Mouse (Mus musculus): ENCODE results near the gene Crcp. TPM values are rescaled to one million over a fixed set of nuclear protein-coding genes. Genes with fewer than 3 reads are reported as not detected.

Crcp gene
- total RNA-seq (2021) = 10 to 100 TPM; 16.0 to 16.4 TPM
- long read RNA-seq, experiment 1, transcript Crcp-201 (6 exons, 1,492 nt) = major isoform, 18 of 21 reads
- long read RNA-seq, experiment 1, partial matches to known transcripts = 0 of 21 reads
- long read RNA-seq, experiment 1, other reads (novel, unspliced or antisense) = 2 of 21 reads
- long read RNA-seq, experiment 2, transcript Crcp-201 (6 exons, 1,492 nt) = major isoform, 21 of 29 reads
- long read RNA-seq, experiment 2, partial matches to known transcripts = 0 of 29 reads
- long read RNA-seq, experiment 2, other reads (novel, unspliced or antisense) = 4 of 29 reads

GRCm38 (mm10) chr5:130029142-130029897, at the start of gene Crcp, which contains the start of gene Asl:
TSS of gene Crcp (plus strand) at chr5:130029290.
TSS of gene Asl (minus strand) at chr5:130029247.
- intact Hi-C loops (cut with DNase I) = no loop called here

GRCm38 (mm10) chr5:129980216-129980615, 48.9 kb upstream of the Crcp start:
- intact Hi-C loops (cut with DNase I) = no loop called here
- DNase-seq = no peak

More at GRCm38 (mm10) chr5:130029142-130029897, at the start of gene Crcp, which contains the start of gene Asl:
- DNase-seq = peak; percentile 69 to 75

- intact Hi-C loops (cut with DNase I) = no loop called here
Measured at GRCm38 (mm10) chr5:129989376-129989775, 39.7 kb upstream of the Crcp start.

GRCm38 (mm10) chr5:129991898-129992297, 37.2 kb upstream of the Crcp start:
- intact Hi-C loops (cut with DNase I) = no loop called here
- DNase-seq = no peak

More at GRCm38 (mm10) chr5:129989376-129989775, 39.7 kb upstream of the Crcp start:
- no peak for DNase-seq

- intact Hi-C loops (cut with DNase I) = no loop called here
Measured at GRCm38 (mm10) chr5:129993374-129993773, 35.7 kb upstream of the Crcp start.

GRCm38 (mm10) chr5:129994989-129995388, 34.1 kb upstream of the Crcp start:
- DNase-seq = no peak
- intact Hi-C loops (cut with DNase I) = loop anchor here (5.0 kb wide), 1 partner anchor 42 kb away; no protein-coding TSS in a partner anchor

More at GRCm38 (mm10) chr5:129993374-129993773, 35.7 kb upstream of the Crcp start:
- DNase-seq = no peak

- intact Hi-C loops (cut with DNase I) = loop anchor here (5.0 kb wide), 1 partner anchor 40 kb away; no protein-coding TSS in a partner anchor
- no peak for DNase-seq
Measured at GRCm38 (mm10) chr5:129997700-129998099, 31.4 kb upstream of the Crcp start.

GRCm38 (mm10) chr5:129999097-129999496, 30.0 kb upstream of the Crcp start:
- intact Hi-C loops (cut with DNase I) = loop anchor here (5.0 kb wide), 1 partner anchor 38 kb away; no protein-coding TSS in a partner anchor
- DNase-seq = no peak

GRCm38 (mm10) chr5:130000735-130001134, 28.4 kb upstream of the Crcp start:
- intact Hi-C loops (cut with DNase I) = no loop called here
- no peak for DNase-seq

GRCm38 (mm10) chr5:130001356-130001987, 27.6 kb upstream of the Crcp start:
- intact Hi-C loops (cut with DNase I) = no loop called here
- no peak for DNase-seq

GRCm38 (mm10) chr5:130002301-130003146, 26.6 kb upstream of the Crcp start, which contains the start of gene Gusb:
TSS of gene Gusb (minus strand) at chr5:130003049.
- peak; percentile 73 to 78 for DNase-seq
- intact Hi-C loops (cut with DNase I) = no loop called here

- DNase-seq = no peak
- intact Hi-C loops (cut with DNase I) = no loop called here
Measured at GRCm38 (mm10) chr5:130003229-130003628, 25.9 kb upstream of the Crcp start.

- no peak for DNase-seq
- intact Hi-C loops (cut with DNase I) = no loop called here
Measured at GRCm38 (mm10) chr5:130007344-130007743, 21.7 kb upstream of the Crcp start.

GRCm38 (mm10) chr5:130008034-130008590, 21.0 kb upstream of the Crcp start:
- DNase-seq = no peak
- intact Hi-C loops (cut with DNase I) = no loop called here

GRCm38 (mm10) chr5:130009784-130010183, 19.3 kb upstream of the Crcp start:
- intact Hi-C loops (cut with DNase I) = no loop called here
- DNase-seq = no peak

GRCm38 (mm10) chr5:130010961-130011360, 18.1 kb upstream of the Crcp start:
- intact Hi-C loops (cut with DNase I) = no loop called here
- no peak for DNase-seq

- intact Hi-C loops (cut with DNase I) = no loop called here
- no peak for DNase-seq
Measured at GRCm38 (mm10) chr5:130015104-130015503, 14.0 kb upstream of the Crcp start.

- DNase-seq = no peak
- intact Hi-C loops (cut with DNase I) = loop anchor here (2.0 kb wide), 1 partner anchor 21 kb away; no protein-coding TSS in a partner anchor
Measured at GRCm38 (mm10) chr5:130019461-130019860, 9.6 kb upstream of the Crcp start.

GRCm38 (mm10) chr5:130021361-130021966, 7.6 kb upstream of the Crcp start:
- intact Hi-C loops (cut with DNase I) = loop anchor here (5.0 kb wide), 2 partner anchors 121 to 141 kb away; partner anchors contain the start of gene Kctd7
- DNase-seq = no peak

Measured in gastrocnemius, postnatal 36 days (tissue).